Mouse (Mus musculus): ENCODE data around the gene H2afy.

The H2afy gene

DNA sequence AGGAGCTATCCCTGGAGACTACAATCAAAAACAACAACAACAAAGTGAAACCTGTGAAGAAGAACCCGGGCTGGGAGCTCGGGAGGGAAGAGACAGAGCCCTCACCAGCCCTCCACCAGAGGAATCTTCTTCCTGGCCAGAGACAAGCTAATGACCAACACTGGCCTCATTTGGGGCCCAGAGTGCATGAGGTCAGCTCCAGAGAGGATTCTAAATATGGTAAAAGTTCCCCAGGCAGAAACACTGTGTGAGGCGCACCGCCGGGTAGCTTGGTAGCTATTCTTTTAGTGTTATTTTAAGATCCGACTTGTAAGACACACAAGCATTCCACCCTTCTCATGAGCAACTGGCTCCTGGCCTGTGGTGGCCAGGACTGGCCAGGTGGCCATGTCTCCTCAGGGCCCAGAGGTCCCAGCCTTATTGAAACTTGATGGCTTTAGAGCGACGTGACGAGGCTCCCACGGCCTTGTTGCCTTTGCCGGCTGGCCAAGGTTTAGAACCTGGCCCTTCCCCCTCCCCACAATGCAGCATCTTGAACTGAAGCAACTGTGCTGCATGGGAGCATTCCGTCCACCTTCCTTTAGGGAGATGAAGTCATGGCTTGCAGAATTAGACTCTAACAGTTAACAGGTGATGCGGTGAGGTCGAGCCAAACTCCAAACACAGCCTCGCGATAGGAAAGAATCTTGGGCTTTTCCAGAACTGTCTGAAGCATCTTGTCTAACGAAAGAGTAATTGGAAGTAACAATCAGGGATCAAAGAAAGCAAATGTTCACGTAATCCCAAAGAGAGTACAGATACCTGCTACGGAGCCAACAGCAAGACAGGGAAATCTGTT, 25.2 kb downstream of the H2afy start:
- DNase-seq, result no peak

- DNase-seq, result no peak
These were observed 26.5 kb downstream of the H2afy start for GRCm38 (mm10) chr13:56109703-56110102.

GRCm38 (mm10) chr13:56108849-56109519, 27.2 kb downstream of the H2afy start:
- DNase-seq, result no peak

- DNase-seq, result no peak
These were observed 31.2 kb downstream of the H2afy start for GRCm38 (mm10) chr13:56104971-56105391.

- no peak for DNase-seq
These were observed 32.1 kb downstream of the H2afy start for GRCm38 (mm10) chr13:56103796-56104746.

- DNase-seq, result no peak
These were observed 34.0 kb downstream of the H2afy start for GRCm38 (mm10) chr13:56102160-56102559.

GRCm38 (mm10) chr13:56095601-56096195, 40.5 kb downstream of the H2afy start:
- no peak for DNase-seq

DNA sequence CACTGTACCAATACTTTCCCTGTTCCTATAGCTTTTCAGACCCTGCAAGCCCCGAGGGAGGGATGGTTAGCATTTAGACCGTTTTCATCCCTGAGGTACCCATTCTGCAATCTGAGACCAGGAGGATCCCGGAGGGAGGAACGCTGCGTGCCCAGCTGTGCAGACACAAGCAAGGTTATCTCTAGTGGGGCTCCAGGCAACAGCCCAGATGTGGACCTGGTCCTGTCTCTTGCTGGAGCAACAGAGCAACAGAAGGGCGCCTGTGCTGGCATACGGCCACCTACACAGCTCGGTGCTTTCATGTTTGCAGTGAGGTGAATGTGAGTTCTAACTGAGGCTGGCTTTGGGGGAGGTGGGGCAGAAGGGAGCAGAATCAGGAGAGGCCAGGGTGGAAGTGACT, 41.6 kb downstream of the H2afy start:
- DNase-seq, result no peak

- DNase-seq, result no peak
These were observed 42.5 kb downstream of the H2afy start for GRCm38 (mm10) chr13:56093680-56094079.

DNA sequence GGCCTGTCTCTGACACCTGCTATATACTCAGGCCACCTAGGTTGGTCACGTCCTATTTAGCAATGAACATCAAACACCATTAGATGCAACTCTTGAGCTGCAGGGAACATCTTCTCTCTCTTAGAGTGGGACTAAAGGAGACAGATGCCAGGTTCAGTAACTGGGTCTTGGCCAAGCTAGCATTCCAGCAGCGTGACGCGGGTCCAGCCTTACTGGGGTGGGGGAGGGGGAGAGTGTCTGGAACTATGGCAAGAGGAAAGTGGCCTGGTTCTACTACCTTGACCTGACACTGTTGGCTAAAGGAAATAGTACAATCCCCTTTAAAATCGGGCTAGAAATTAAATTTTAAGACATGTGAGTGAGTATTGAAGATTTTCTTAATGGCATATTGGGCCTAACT, 43.6 kb downstream of the H2afy start:
- DNase-seq, result no peak

DNA sequence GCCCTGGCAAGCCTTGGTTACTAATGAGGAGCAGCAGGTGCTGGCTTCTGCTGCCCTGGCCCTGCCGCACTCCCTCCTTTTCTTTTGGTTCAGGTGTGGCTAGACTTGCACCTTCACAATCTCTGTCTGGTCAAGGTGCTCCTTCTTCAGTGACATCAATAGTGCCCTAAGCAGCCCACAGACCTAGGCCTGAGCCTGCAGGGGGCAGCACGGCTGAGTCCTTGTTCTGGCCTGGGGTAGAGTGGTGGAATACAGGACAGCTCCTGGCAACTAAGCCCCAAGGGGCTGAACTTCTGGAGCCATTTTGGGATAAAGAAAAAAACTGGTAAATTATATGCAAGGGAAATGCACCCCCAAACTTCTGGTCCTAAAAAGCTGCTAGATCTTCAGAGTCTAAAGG, 45.6 kb downstream of the H2afy start:
- no peak for DNase-seq

DNA sequence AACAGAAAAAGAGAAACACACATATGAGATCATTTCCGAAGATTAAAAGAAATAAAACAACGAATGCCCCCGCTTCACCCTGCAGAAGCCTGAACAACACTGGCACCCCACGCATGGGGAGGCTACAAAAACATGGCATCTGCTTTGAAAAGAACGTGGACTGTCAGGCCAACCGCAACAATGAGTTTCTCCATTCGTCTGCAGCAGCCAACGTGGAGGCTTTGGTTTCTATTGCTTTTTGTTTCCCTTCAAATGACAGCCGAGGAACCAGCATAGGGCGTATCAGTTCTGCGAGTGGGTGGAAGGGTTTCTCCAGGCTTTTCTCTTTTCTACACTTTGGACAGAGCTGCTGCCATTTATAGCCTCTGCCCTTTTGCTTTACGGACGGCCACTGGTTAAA, 47.6 kb downstream of the H2afy start:
- DNase-seq, result no peak

- DNase-seq, result no peak
These were observed 48.2 kb downstream of the H2afy start for GRCm38 (mm10) chr13:56087936-56088335.

GRCm38 (mm10) chr13:56084146-56084905, 51.8 kb downstream of the H2afy start:
- no peak for DNase-seq

- DNase-seq, result no peak
These were observed 54.5 kb downstream of the H2afy start for GRCm38 (mm10) chr13:56081656-56082055.

- DNase-seq, result no peak
These were observed 56.5 kb downstream of the H2afy start for GRCm38 (mm10) chr13:56079616-56080015.

- no peak for DNase-seq
These were observed 57.4 kb downstream of the H2afy start for GRCm38 (mm10) chr13:56078724-56079262.

GRCm38 (mm10) chr13:56075930-56076329, 60.2 kb downstream of the H2afy start:
- DNase-seq, result no peak

- DNase-seq, result no peak
These were observed 63.0 kb downstream of the H2afy start for GRCm38 (mm10) chr13:56073186-56073585.

DNA sequence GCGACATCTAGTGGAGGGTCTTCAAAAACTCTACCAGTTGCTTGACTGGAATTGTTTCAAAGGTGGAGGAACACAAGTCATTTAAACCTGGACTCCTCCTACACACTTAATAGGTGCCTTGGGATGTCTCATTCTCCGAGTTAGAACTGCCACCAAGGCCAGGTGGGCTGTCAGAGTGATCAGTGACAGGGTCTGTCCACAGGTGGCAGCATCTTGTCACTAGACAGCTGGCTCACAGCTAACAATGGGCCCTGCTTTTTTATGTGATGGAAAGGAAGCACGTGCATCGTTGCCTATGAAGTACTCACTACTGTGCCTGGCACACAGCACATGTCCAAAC, 63.9 kb downstream of the H2afy start:
- peak; percentile 31 for DNase-seq

DNA sequence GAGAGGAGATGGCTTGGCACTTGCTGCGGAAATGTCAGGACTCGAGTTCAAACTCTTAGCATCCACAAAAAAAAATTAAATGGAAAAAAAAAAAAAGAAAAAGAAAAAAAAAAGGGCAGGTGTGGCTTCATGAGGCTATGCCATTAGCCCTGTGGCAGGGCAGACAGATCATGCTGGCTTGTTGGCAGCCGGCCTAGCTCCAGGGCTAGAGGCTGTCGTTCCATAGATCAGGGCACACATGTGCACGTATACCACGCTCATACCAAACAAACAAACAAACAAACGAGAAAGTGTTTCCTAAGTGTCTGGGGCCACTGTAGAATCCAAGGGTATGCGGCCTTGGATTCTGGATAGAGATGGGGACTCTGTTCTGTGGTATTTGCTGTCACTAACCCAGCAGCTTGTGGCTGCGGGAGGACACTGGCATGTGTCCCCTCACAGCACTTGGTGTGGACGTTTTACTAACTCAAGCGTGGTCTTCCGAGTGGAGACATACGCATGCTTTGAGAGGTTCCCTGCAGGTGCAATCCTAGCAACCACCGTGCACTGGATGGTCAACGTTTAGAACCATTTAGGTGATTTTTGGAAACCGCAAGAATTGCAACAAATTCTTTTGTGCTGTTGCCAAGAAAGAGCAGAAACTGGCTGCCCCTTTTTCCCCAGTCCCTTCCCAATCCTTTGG, 64.4 kb downstream of the H2afy start:
- no peak for DNase-seq

Measured in right cerebral cortex, postnatal 4 days (tissue).